In the genomic region with DNA sequence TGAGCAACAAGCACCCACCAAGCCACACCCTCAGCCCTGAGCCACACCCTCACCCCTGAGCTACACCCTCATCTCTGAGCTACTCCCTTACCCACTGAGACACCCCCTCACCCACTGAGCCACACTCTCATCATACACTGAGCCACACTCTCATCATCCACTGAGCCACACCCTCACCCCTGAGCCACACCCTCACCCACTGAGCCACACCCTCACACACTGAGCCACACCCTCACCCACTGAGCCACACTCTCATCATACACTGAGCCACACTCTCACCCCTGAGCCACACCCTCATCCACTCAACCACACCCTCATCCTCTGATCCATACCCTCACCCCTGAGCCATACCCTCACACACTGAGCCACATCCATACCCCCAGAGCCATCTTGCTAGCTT, we compare ENCODE assay signal across 11 mouse cellular contexts. TPM values are rescaled to one million over a fixed set of nuclear protein-coding genes. Genes with fewer than 3 reads are reported as not detected.
DNase-seq lines count a peak whose midpoint lies in the region; ATAC-seq and TF ChIP-seq lines count a peak whose summit lies in the region.
"Had no signal": no experiment of that assay in that cellular context is flagged by ENCODE, and none has a peak within 500 bp of the region (broad histone marks: within the 10 kb centered on the region; RNA-seq: fewer than 3 reads in every experiment).

No protein-coding gene starts in this region.

- H3K27me3 ChIP-seq in hindbrain, embryonic 11.5 days (ENCODE audit: control insufficient read depth, insufficient read depth, low read length), result no peaks in the 10 kb centered on the region
- no peaks in the 10 kb centered on the region for H3K27me3 ChIP-seq in hindbrain, embryonic 14.5 days (ENCODE audit: control insufficient read depth, insufficient read depth, low read length)
- no peaks in the 10 kb centered on the region for H3K27me3 ChIP-seq in embryonic facial prominence, embryonic 13.5 days
- H3K27me3 ChIP-seq in liver, embryonic 14.5 days (ENCODE audit: control insufficient read depth, insufficient read depth, low read length), result no peaks in the 10 kb centered on the region

- H3K9ac ChIP-seq in hindbrain, embryonic 11.5 days (ENCODE audit: low read depth, low read length), result no peak overlapping the region
- H3K9ac ChIP-seq in hindbrain, embryonic 14.5 days, result no peak overlapping the region
- H3K9ac ChIP-seq in embryonic facial prominence, embryonic 13.5 days, result no peak overlapping the region
- H3K9ac ChIP-seq in liver, embryonic 14.5 days (replicated peaks), result no peak overlapping the region

- no peak for TF ChIP-seq CTCF in liver, embryonic 14.5 days (IDR thresholded peaks at IDR 0.05; ENCODE audit: low read depth)

- no peak overlapping the region for H3K4me3 ChIP-seq in hindbrain, embryonic 11.5 days (ENCODE audit: low read depth, low read length)
- no peak overlapping the region for H3K4me3 ChIP-seq in hindbrain, embryonic 14.5 days (replicated peaks; ENCODE audit: low read length)
- no peak overlapping the region for H3K4me3 ChIP-seq in embryonic facial prominence, embryonic 13.5 days
- H3K4me3 ChIP-seq in liver, embryonic 14.5 days (ENCODE audit: insufficient read depth in 1 of 2, low read depth in 2 of 2, low read length in 2 of 2), result no peak overlapping the region

- no peak for TF ChIP-seq EP300 in liver, embryonic 14.5 days (IDR thresholded peaks at IDR 0.05; ENCODE audit: low read depth)

- DNase-seq in hindbrain, embryonic 11.5 days (ENCODE audit: low spot score), result no peak
- no peak for DNase-seq in hindbrain, embryonic 14.5 days (ENCODE audit: low spot score)
- DNase-seq in 3T3-L1 (ENCODE audit: low read depth, low spot score), result peak; percentile 21
- DNase-seq in liver, embryonic 14.5 days (ENCODE audit: low read depth in 3 of 3, low spot score in 3 of 3), result no peak
- DNase-seq in ovary, postnatal 14 days (ENCODE audit: low spot score), result no peak
- DNase-seq in left cerebral cortex, postnatal 14 days (ENCODE audit: low spot score in 2 of 2), result no peak
- DNase-seq: heart, adult 18-20 months; kidney, postnatal 36 days had no signal

- H3K36me3 ChIP-seq in hindbrain, embryonic 11.5 days (ENCODE audit: control insufficient read depth, insufficient read depth, low read length), result no peaks in the 10 kb centered on the region
- no peaks in the 10 kb centered on the region for H3K36me3 ChIP-seq in hindbrain, embryonic 14.5 days (replicated peaks; ENCODE audit: control insufficient read depth, insufficient read depth)
- peaks cover 8% of the 10 kb centered on the region; the same call in 1 of the 2 replicates for H3K36me3 ChIP-seq in embryonic facial prominence, embryonic 13.5 days
- no peaks in the 10 kb centered on the region for H3K36me3 ChIP-seq in liver, embryonic 14.5 days (replicated peaks; ENCODE audit: control insufficient read depth, insufficient read depth, low read depth)

- intact Hi-C loops in left cerebral cortex, postnatal 14 days (cut with DNase I), result no loop called here

- no peak overlapping the region for H3K4me2 ChIP-seq in hindbrain, embryonic 11.5 days (replicated peaks; ENCODE audit: low read depth, low read length)
- no peak overlapping the region for H3K4me2 ChIP-seq in hindbrain, embryonic 14.5 days (replicated peaks)
- no peak overlapping the region for H3K4me2 ChIP-seq in embryonic facial prominence, embryonic 13.5 days
- no peak overlapping the region for H3K4me2 ChIP-seq in liver, embryonic 14.5 days (ENCODE audit: low read depth)

- ATAC-seq in hindbrain, embryonic 11.5 days (ENCODE audit: low FRiP score), result peak; percentile 72
- no peak for ATAC-seq in hindbrain, embryonic 14.5 days (ENCODE audit: low FRiP score)
- ATAC-seq in embryonic facial prominence, embryonic 13.5 days (ENCODE audit: insufficient number of reproducible peaks, insufficient read depth, low FRiP score, low TSS enrichment, low read depth), result peak; percentile 77; the same call in 1 of the 2 replicates
- peak; percentile 84 for ATAC-seq in liver, embryonic 14.5 days (ENCODE audit: insufficient read depth)
- no peak for ATAC-seq in frontal cortex, adult (ENCODE audit: low TSS enrichment)

- no peak overlapping the region for H3K27ac ChIP-seq in hindbrain, embryonic 11.5 days (ENCODE audit: low read depth, low read length)
- no peak overlapping the region for H3K27ac ChIP-seq in hindbrain, embryonic 14.5 days
- H3K27ac ChIP-seq in embryonic facial prominence, embryonic 13.5 days, result no peak overlapping the region
- H3K27ac ChIP-seq in liver, embryonic 14.5 days, result no peak overlapping the region
- H3K27ac ChIP-seq: macrophage had no signal

- H3K9me3 ChIP-seq in hindbrain, embryonic 11.5 days (ENCODE audit: control insufficient read depth, low read length), result no peaks in the 10 kb centered on the region
- H3K9me3 ChIP-seq in hindbrain, embryonic 14.5 days (ENCODE audit: control insufficient read depth, low read length), result no peaks in the 10 kb centered on the region
- no peaks in the 10 kb centered on the region for H3K9me3 ChIP-seq in embryonic facial prominence, embryonic 13.5 days
- H3K9me3 ChIP-seq in liver, embryonic 14.5 days (ENCODE audit: control insufficient read depth, low read length), result no peaks in the 10 kb centered on the region

- no peaks in the 10 kb centered on the region for H3K4me1 ChIP-seq in hindbrain, embryonic 11.5 days (replicated peaks; ENCODE audit: control insufficient read depth, insufficient read depth, low read length)
- no peaks in the 10 kb centered on the region for H3K4me1 ChIP-seq in hindbrain, embryonic 14.5 days (replicated peaks; ENCODE audit: control insufficient read depth, insufficient read depth, low read length)
- H3K4me1 ChIP-seq in embryonic facial prominence, embryonic 13.5 days, result peaks cover 4% of the 10 kb centered on the region; the same call in 1 of the 2 replicates
- peaks cover 0 to 5% of the 10 kb centered on the region in 2 experiments; a peak in 2 of 4 replicates for H3K4me1 ChIP-seq in liver, embryonic 14.5 days (replicated peaks; ENCODE audit: control insufficient read depth in 2 of 2, insufficient read depth in 2 of 2, low read length in 1 of 2)

RNA-seq across cellular contexts. Expression of a gene that starts 31.4 kb away (rescaled TPM):
- polyA plus RNA-seq in hindbrain, embryonic 11.5 days (2014; fragmentation: Nextera tagmentation; extraction: Ambion mirVana), result 17.1 and 21.6 TPM in 2 replicates
- 12.9 and 13.0 TPM in 2 replicates for polyA plus RNA-seq in hindbrain, embryonic 14.5 days (2014; fragmentation: Nextera tagmentation; extraction: Ambion mirVana)
- polyA plus RNA-seq in embryonic facial prominence, embryonic 13.5 days (2015; fragmentation: Nextera tagmentation; extraction: Ambion mirVana), result 16.7 and 19.8 TPM in 2 replicates
- polyA plus RNA-seq in liver, embryonic 14.5 days (2012; rRNA removed), result 1.9 and 4.4 TPM in 2 replicates
- 2.8 and 4.9 TPM in 2 replicates for polyA plus RNA-seq in liver, embryonic 14.5 days (2014; fragmentation: Nextera tagmentation; extraction: Ambion mirVana)
- total RNA-seq in left cerebral cortex, postnatal 14 days (2021), result 10 to 100 TPM; 12.3 to 12.4 TPM

RNA-seq across cellular contexts. Expression of a gene that starts 31.8 kb away (rescaled TPM):
- polyA plus RNA-seq in hindbrain, embryonic 11.5 days (2014; fragmentation: Nextera tagmentation; extraction: Ambion mirVana), result 18.6 and 18.9 TPM in 2 replicates
- polyA plus RNA-seq in hindbrain, embryonic 14.5 days (2014; fragmentation: Nextera tagmentation; extraction: Ambion mirVana), result 9.5 and 9.6 TPM in 2 replicates
- 22.4 and 23.7 TPM in 2 replicates for polyA plus RNA-seq in embryonic facial prominence, embryonic 13.5 days (2015; fragmentation: Nextera tagmentation; extraction: Ambion mirVana)
- polyA plus RNA-seq in liver, embryonic 14.5 days (2012; rRNA removed), result 6.4 and 7.7 TPM in 2 replicates
- polyA plus RNA-seq in liver, embryonic 14.5 days (2014; fragmentation: Nextera tagmentation; extraction: Ambion mirVana), result 14.7 and 16.1 TPM in 2 replicates
- 10 to 100 TPM; 21.1 to 23.7 TPM for total RNA-seq in left cerebral cortex, postnatal 14 days (2021)

RNA-seq across cellular contexts. Expression of a gene that starts 35.4 kb away (rescaled TPM):
- 0.29 and 0.54 TPM in 2 replicates for polyA plus RNA-seq in hindbrain, embryonic 11.5 days (2014; fragmentation: Nextera tagmentation; extraction: Ambion mirVana)
- polyA plus RNA-seq in hindbrain, embryonic 14.5 days (2014; fragmentation: Nextera tagmentation; extraction: Ambion mirVana), result 2.0 and 2.1 TPM in 2 replicates
- 0.06 and 0.17 TPM in 2 replicates for polyA plus RNA-seq in embryonic facial prominence, embryonic 13.5 days (2015; fragmentation: Nextera tagmentation; extraction: Ambion mirVana)
- 0.01 TPM in 2 replicates for polyA plus RNA-seq in liver, embryonic 14.5 days (2012; rRNA removed)
- not detected in 2 replicates for polyA plus RNA-seq in liver, embryonic 14.5 days (2014; fragmentation: Nextera tagmentation; extraction: Ambion mirVana)
- 1 to 10 TPM; 6.9 to 9.6 TPM for total RNA-seq in left cerebral cortex, postnatal 14 days (2021)
- polyA plus RNA-seq: macrophage had no signal

Comparison
In these comparisons a context has a peak if more than half of its experiments do, and no peak if none do; other contexts are left out.
1. ATAC-seq: peak in hindbrain, embryonic 11.5 days (single experiment), embryonic facial prominence, embryonic 13.5 days (single experiment) and liver, embryonic 14.5 days (single experiment); none in hindbrain, embryonic 14.5 days (single experiment) and frontal cortex, adult (single experiment).